Mouse (Mus musculus) forebrain, postnatal 0 days (tissue): Measurements from ENCODE around the gene Ick. TPM values are rescaled to one million over a fixed set of nuclear protein-coding genes. Genes with fewer than 3 reads are reported as not detected.

Source experiments
- ATAC-seq: fragments of 200-750 bp; cut with Nextera tagmentation; 2 replicates; pipeline ENCODE4 v1.8.0; 2017; ENCODE audit warnings: mild to moderate bottlenecking, moderate library complexity
- DNase-seq: peaks from one replicate; pipeline ENCODE4 v3.0.0-alpha.2; 2015
- H3K27ac ChIP-seq: fragments of 300-500 bp; sonication (generic); 2 replicates; pipeline ENCODE4 v1.5.1; 2014; ENCODE audit warnings: low read depth, mild to moderate bottlenecking, antibody characterized with exemption, low read length, moderate library complexity, mixed read lengths
- H3K27me3 ChIP-seq: fragments of 300-500 bp; sonication (generic); 2 replicates; pipeline ENCODE4 v1.6.1; 2014; ENCODE audit warnings: mild to moderate bottlenecking, low read length, mixed read lengths; ENCODE audit not compliant: insufficient read depth
- H3K36me3 ChIP-seq: fragments of 300-500 bp; sonication (generic); 2 replicates; pipeline ENCODE4 v1.6.1; 2014; ENCODE audit warnings: mild to moderate bottlenecking, moderate library complexity; ENCODE audit not compliant: insufficient read depth
- H3K4me1 ChIP-seq: fragments of 300-500 bp; sonication (generic); 2 replicates; pipeline ENCODE4 v1.6.1; 2014; ENCODE audit warnings: antibody characterized with exemption; ENCODE audit not compliant: insufficient read depth
- H3K4me2 ChIP-seq: fragments of 300-500 bp; sonication (generic); 2 replicates; pipeline ENCODE4 v1.6.1; 2014; ENCODE audit warnings: low read depth, mild to moderate bottlenecking, moderate library complexity
- H3K4me3 ChIP-seq: fragments of 300-500 bp; sonication (generic); 2 replicates; pipeline ENCODE4 v1.5.1; 2014; ENCODE audit warnings: low read depth, low read length, mixed read lengths
- H3K9ac ChIP-seq: fragments of 300-500 bp; sonication (generic); 2 replicates; pipeline ENCODE4 v1.6.1; 2014; ENCODE audit warnings: mild to moderate bottlenecking
- H3K9me3 ChIP-seq: fragments of 300-500 bp; sonication (generic); 2 replicates; pipeline ENCODE4 v1.6.1; 2016; ENCODE audit warnings: low read length
- CTCF ChIP-seq: sonication (generic); IDR thresholded peaks from 2 replicates; pipeline ENCODE4 v1.5.1; 2016; ENCODE audit warnings: antibody characterized with exemption, control low read depth, low read depth
- WGBS: fragments of 180-500 bp; shearing (Covaris S2); extraction: QIAGEN DNeasy Blood & Tissue Kit; methylation state at CpG from one replicate; pipeline ENCODE4 v1.1.7; 2014; 5-methylcytosine and 5-hydroxymethylcytosine counted together
- polyA plus RNA-seq: library from polyadenylated mRNA; unstranded; fragments of >200 nt; fragmentation: Nextera tagmentation; extraction: Ambion mirVana; gene quantifications from 2 replicates; pipeline ENCODE4 v1.2.1, GENCODE M21; 2015
- total RNA-seq: library from RNA; depleted of rRNA; stranded (reverse); fragments of >200 nt; gene quantifications from 2 replicates; pipeline ENCODE4 v1.2.3, GENCODE M21; 2014

Ick gene
- total and polyA plus RNA-seq, 2 experiments from 2014 or later = 36.3 to 39.7 TPM

- Histone ChIP-seq H3K9me3 (no peaks in the 10 kb centered on the region), H3K4me3 (no peak overlapping the region), H3K27ac (no peak overlapping the region), H3K9ac (no peak overlapping the region), H3K27me3 (no peaks in the 10 kb centered on the region), H3K4me2 (no peak overlapping the region), H3K36me3 (no peaks in the 10 kb centered on the region), H3K4me1 (no peaks in the 10 kb centered on the region)
- no peak for TF ChIP-seq CTCF
- DNase-seq (no peak), ATAC-seq (no peak)
- 89% methylated on average over 13 of the region's 13 CpGs for WGBS
Measured at GRCm38 (mm10) chr9:78073713-78074340, 35.2 kb upstream of the Ick start.

- WGBS = 96% methylated on average over 3 of the region's 3 CpGs
- DNase-seq (no peak), ATAC-seq (no peak)
- Histone ChIP-seq H3K9ac (no peak overlapping the region), H3K27me3 (no peaks in the 10 kb centered on the region), H3K4me2 (no peak overlapping the region), H3K4me1 (no peaks in the 10 kb centered on the region), H3K36me3 (no peaks in the 10 kb centered on the region), H3K27ac (no peak overlapping the region), H3K4me3 (no peak overlapping the region), H3K9me3 (no peaks in the 10 kb centered on the region)
- TF ChIP-seq CTCF = no peak
Measured at GRCm38 (mm10) chr9:78075256-78075655, 33.7 kb upstream of the Ick start.

GRCm38 (mm10) chr9:78078240-78078639, 30.8 kb upstream of the Ick start:
- peak; percentile 50; the same call in 1 of the 2 replicates for ATAC-seq
- peak; percentile 67 for TF ChIP-seq CTCF
- DNase-seq = peak; percentile 32

GRCm38 (mm10) chr9:78081835-78082234, 27.2 kb upstream of the Ick start:
- H3K27ac ChIP-seq = no peak overlapping the region
- no peak overlapping the region for H3K4me3 ChIP-seq
- H3K9me3 ChIP-seq = no peaks in the 10 kb centered on the region
- 79% methylated on average over 7 of the region's 7 CpGs for WGBS
- H3K36me3 ChIP-seq = peaks cover 49% of the 10 kb centered on the region
- no peak overlapping the region for H3K4me2 ChIP-seq
- ATAC-seq (no peak), DNase-seq (no peak)
- H3K4me1 ChIP-seq = no peaks in the 10 kb centered on the region
- H3K9ac ChIP-seq = no peak overlapping the region
- H3K27me3 ChIP-seq = no peaks in the 10 kb centered on the region
- TF ChIP-seq CTCF = no peak

More at GRCm38 (mm10) chr9:78078240-78078639, 30.8 kb upstream of the Ick start:
- no peak overlapping the region for H3K27ac ChIP-seq
- H3K27me3 ChIP-seq = no peaks in the 10 kb centered on the region
- no peak overlapping the region for H3K9ac ChIP-seq
- peaks cover 16% of the 10 kb centered on the region for H3K36me3 ChIP-seq
- H3K9me3 ChIP-seq = no peaks in the 10 kb centered on the region
- 48% methylated on average over 2 of the region's 2 CpGs for WGBS
- no peaks in the 10 kb centered on the region for H3K4me1 ChIP-seq
- no peak overlapping the region for H3K4me2 ChIP-seq
- no peak overlapping the region for H3K4me3 ChIP-seq

DNA sequence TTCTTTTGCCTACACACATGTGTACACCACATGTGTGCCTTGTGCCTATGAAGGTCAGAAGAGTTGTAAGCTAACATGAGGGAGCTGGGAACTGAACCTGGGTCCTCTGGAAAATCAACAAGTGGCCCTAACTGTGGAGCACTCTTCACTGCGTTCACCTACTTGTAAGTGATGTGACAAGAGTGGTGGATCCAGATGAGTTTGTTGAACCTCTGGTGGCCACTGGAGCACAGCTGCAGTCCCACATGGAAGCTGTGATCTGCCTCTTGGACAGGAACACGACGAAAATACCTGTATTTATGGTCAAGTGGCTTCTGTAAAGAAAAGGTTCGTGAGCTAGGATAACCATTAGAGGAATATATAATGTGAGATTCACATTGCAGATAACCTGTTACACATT, 24.7 kb upstream of the Ick start:
- no peaks in the 10 kb centered on the region for H3K27me3 ChIP-seq
- no peak overlapping the region for H3K4me2 ChIP-seq
- H3K9ac ChIP-seq = no peak overlapping the region
- ATAC-seq (no peak), DNase-seq (no peak)
- TF ChIP-seq CTCF = no peak
- WGBS = 94% methylated on average over 4 of the region's 4 CpGs
- H3K4me1 ChIP-seq = no peaks in the 10 kb centered on the region
- H3K27ac ChIP-seq = no peak overlapping the region
- peaks cover 67% of the 10 kb centered on the region for H3K36me3 ChIP-seq
- no peak overlapping the region for H3K4me3 ChIP-seq
- H3K9me3 ChIP-seq = no peaks in the 10 kb centered on the region

GRCm38 (mm10) chr9:78085722-78086287, 23.2 kb upstream of the Ick start:
- no peaks in the 10 kb centered on the region for H3K9me3 ChIP-seq
- TF ChIP-seq CTCF = no peak
- H3K9ac ChIP-seq = no peak overlapping the region
- 88% methylated on average over 14 of the region's 14 CpGs for WGBS
- DNase-seq (no peak), ATAC-seq (no peak)
- H3K27me3 ChIP-seq = no peaks in the 10 kb centered on the region
- no peaks in the 10 kb centered on the region for H3K4me1 ChIP-seq
- H3K36me3 ChIP-seq = peaks cover 68% of the 10 kb centered on the region
- no peak overlapping the region for H3K27ac ChIP-seq
- no peak overlapping the region for H3K4me3 ChIP-seq
- H3K4me2 ChIP-seq = no peak overlapping the region

- no peak overlapping the region for H3K4me2 ChIP-seq
- WGBS = 87% methylated on average over 9 of the region's 9 CpGs
- H3K27me3 ChIP-seq = no peaks in the 10 kb centered on the region
Measured at GRCm38 (mm10) chr9:78087751-78088150, 21.2 kb upstream of the Ick start.

More at GRCm38 (mm10) chr9:78087751-78088150, 21.2 kb upstream of the Ick start:
- Histone ChIP-seq H3K4me3 (no peak overlapping the region), H3K4me1 (no peaks in the 10 kb centered on the region), H3K27ac (no peak overlapping the region), H3K9me3 (no peaks in the 10 kb centered on the region), H3K36me3 (peaks cover 68% of the 10 kb centered on the region), H3K9ac (no peak overlapping the region)
- TF ChIP-seq CTCF = no peak
- DNase-seq (no peak), ATAC-seq (no peak)
